Mouse (Mus musculus) cerebellum, adult 11-12 months (tissue): ENCODE measurements around the gene Itga8.

Source experiments
- DNase-seq: peaks from one replicate; pipeline ENCODE4 v3.0.0; 2022

Gene Itga8

GRCm38 (mm10) chr2:12301431-12302170, at the start of gene Itga8:
Gene Itga8, minus strand, starts transcription at chr2:12301922.
- DNase-seq, result peak; percentile 21

- no peak for DNase-seq
These were observed 47.2 kb upstream of the Itga8 start for GRCm38 (mm10) chr2:12348914-12349313.

GRCm38 (mm10) chr2:12331962-12332361, 30.2 kb upstream of the Itga8 start:
- no peak for DNase-seq

- no peak for DNase-seq
These were observed 27.9 kb upstream of the Itga8 start for GRCm38 (mm10) chr2:12329620-12330019.

- DNase-seq, result no peak
These were observed 27.3 kb upstream of the Itga8 start for GRCm38 (mm10) chr2:12329068-12329407.

- DNase-seq, result no peak
These were observed 26.8 kb upstream of the Itga8 start for GRCm38 (mm10) chr2:12328355-12329067.

- DNase-seq, result no peak
These were observed 26.1 kb upstream of the Itga8 start for GRCm38 (mm10) chr2:12327691-12328354.

- DNase-seq, result no peak
These were observed 25.5 kb upstream of the Itga8 start for GRCm38 (mm10) chr2:12327216-12327615.

- DNase-seq, result no peak
These were observed 24.1 kb upstream of the Itga8 start for GRCm38 (mm10) chr2:12325868-12326267.

- DNase-seq, result no peak
These were observed 23.7 kb upstream of the Itga8 start for GRCm38 (mm10) chr2:12325417-12325816.

- no peak for DNase-seq
These were observed 19.2 kb upstream of the Itga8 start for GRCm38 (mm10) chr2:12320914-12321313.

GRCm38 (mm10) chr2:12318715-12319114, 17.0 kb upstream of the Itga8 start:
- DNase-seq, result no peak

GRCm38 (mm10) chr2:12318036-12318435, 16.3 kb upstream of the Itga8 start:
- DNase-seq, result no peak

- DNase-seq, result no peak
These were observed 15.6 kb upstream of the Itga8 start for GRCm38 (mm10) chr2:12317343-12317742.

GRCm38 (mm10) chr2:12316361-12316760, 14.6 kb upstream of the Itga8 start:
- DNase-seq, result no peak

- DNase-seq, result no peak
These were observed 12.3 kb upstream of the Itga8 start for GRCm38 (mm10) chr2:12314028-12314427.

- no peak for DNase-seq
These were observed 6.7 kb upstream of the Itga8 start for GRCm38 (mm10) chr2:12308466-12308865.

- no peak for DNase-seq
These were observed 5.6 kb upstream of the Itga8 start for GRCm38 (mm10) chr2:12307311-12307710.

GRCm38 (mm10) chr2:12305064-12305650, 3.4 kb upstream of the Itga8 start:
- no peak for DNase-seq

GRCm38 (mm10) chr2:12300449-12301228, 1.1 kb downstream of the Itga8 start:
- DNase-seq, result no peak

- no peak for DNase-seq
These were observed 4.4 kb downstream of the Itga8 start for GRCm38 (mm10) chr2:12297287-12297686.

- no peak for DNase-seq
These were observed 6.6 kb downstream of the Itga8 start for GRCm38 (mm10) chr2:12295150-12295549.

GRCm38 (mm10) chr2:12294060-12294459, 7.7 kb downstream of the Itga8 start:
- DNase-seq, result no peak
